Mouse (Mus musculus) liver, adult 10 weeks (tissue): ENCODE measurements around the gene Rnase4. TPM values are rescaled to one million over a fixed set of nuclear protein-coding genes. Genes with fewer than 3 reads are reported as not detected.

ENCODE experiments used
- polyA plus RNA-seq: library from polyadenylated mRNA; stranded (reverse); fragments of 350-450 nt; fragmentation: Illumina TruSeq; extraction: RNeasy Lipid Tissue Mini Kit (QIAGEN cat#74804); gene quantifications from one replicate; pipeline ENCODE4 v1.2.3, GENCODE M21; 2014; ENCODE audit warnings: low read depth, low replicate concordance

The Rnase4 gene
- 2,257 TPM for polyA plus RNA-seq

GRCm38 (mm10) chr14:51090921-51091900, at the start of gene Rnase4, which contains the start of gene Ang:
Gene Rnase4 (plus strand): TSS chr14:51091077.
Gene Ang (plus strand): TSS chr14:51091150.

DNA sequence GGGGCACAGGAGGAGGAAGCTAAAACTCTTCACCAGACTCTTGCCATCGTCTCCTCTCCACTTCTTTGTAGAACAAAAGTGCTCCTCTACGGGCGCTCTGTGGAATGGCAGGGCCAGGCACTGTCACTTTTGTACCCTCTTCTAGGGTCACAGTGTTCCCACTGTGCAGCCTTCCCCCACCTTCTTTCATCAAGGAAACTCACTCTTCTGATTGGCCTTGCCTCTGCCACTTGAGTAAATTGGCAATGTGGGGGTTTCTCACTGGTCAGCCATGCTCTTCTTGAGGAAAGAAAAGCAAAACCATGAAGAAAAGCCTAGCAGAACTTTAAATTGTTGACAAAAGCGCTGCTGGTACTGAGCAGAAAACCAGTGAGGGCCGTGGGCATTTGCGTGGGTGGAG, 49.1 kb upstream of the Rnase4 start, which contains the start of gene Rnase9:
Rnase9 (minus strand) TSS at position 101 of the 400 bp plus-strand sequence.

GRCm38 (mm10) chr14:51050063-51050462, 40.8 kb upstream of the Rnase4 start, which contains the start of gene Rnase11:
Gene Rnase11 (minus strand): TSS chr14:51050163.

GRCm38 (mm10) chr14:51057401-51057831, 33.5 kb upstream of the Rnase4 start, which contains the start of gene Rnase12:
Gene Rnase12 (minus strand): TSS chr14:51057661.

DNA sequence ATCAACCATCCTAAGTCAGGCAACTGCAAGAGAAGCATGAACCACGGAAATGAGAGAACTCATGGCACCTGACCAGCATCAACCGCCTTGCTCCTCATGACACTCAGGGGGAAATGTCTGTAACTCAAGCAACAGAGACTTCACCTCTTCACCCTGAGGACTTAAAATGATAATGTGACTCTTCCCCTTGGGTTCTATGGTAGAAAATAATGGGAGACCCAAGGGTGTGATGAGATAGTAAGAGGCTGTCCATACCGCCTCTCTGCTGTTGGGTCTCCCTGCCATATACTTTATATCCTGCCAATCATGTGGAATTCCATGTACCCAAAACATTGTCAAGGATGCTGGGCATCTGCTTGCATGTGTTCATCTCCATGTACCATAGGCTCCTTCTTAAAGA, 16.5 kb upstream of the Rnase4 start, which contains the start of gene Olfr750:
Olfr750 (minus strand) TSS at position 101 of the 400 bp plus-strand sequence.

GRCm38 (mm10) chr14:51113916-51114560, 23.2 kb downstream of the Rnase4 start, which contains the start of gene Eddm3b:
Gene Eddm3b (plus strand): TSS chr14:51114426.

GRCm38 (mm10) chr14:51146685-51147084, 55.8 kb downstream of the Rnase4 start, which contains the start of gene Rnase1:
Gene Rnase1 (minus strand): TSS chr14:51146785.

Other genes with a start within 250 kb of the Rnase4 start
- gene Tep1, start 220.5 kb upstream of the Rnase4 start, polyA plus RNA-seq, result 4.7 TPM
- not detected for gene Klhl33, start 193.6 kb upstream of the Rnase4 start, polyA plus RNA-seq
- gene Osgep, start 166.2 kb upstream of the Rnase4 start, polyA plus RNA-seq, result 10.0 TPM
- gene Apex1, start 166.1 kb upstream of the Rnase4 start, polyA plus RNA-seq, result 17.1 TPM
- gene Pip4p1, start 160.2 kb upstream of the Rnase4 start, polyA plus RNA-seq, result 14.0 TPM
- gene Pnp, start 160.0 kb upstream of the Rnase4 start, polyA plus RNA-seq, result 139 TPM
- not detected for gene Gm49342, start 146.6 kb upstream of the Rnase4 start, polyA plus RNA-seq
- gene Pnp2, start 135.1 kb upstream of the Rnase4 start, polyA plus RNA-seq, result 0.45 TPM
- gene Rnase10, start 83.3 kb upstream of the Rnase4 start, polyA plus RNA-seq, result 0.50 TPM
- not detected for gene Rnase9, start 49.2 kb upstream of the Rnase4 start, polyA plus RNA-seq
- gene Rnase11, start 40.9 kb upstream of the Rnase4 start, polyA plus RNA-seq, result not detected
- not detected for gene Rnase12, start 33.4 kb upstream of the Rnase4 start, polyA plus RNA-seq
- gene Olfr750, start 16.6 kb upstream of the Rnase4 start, polyA plus RNA-seq, result not detected
- gene Ang, start 73 bp downstream of the Rnase4 start, polyA plus RNA-seq, result 347 TPM
- not detected for gene Eddm3b, start 23.3 kb downstream of the Rnase4 start, polyA plus RNA-seq
- 0.93 TPM for gene Rnase6, start 32.8 kb downstream of the Rnase4 start, polyA plus RNA-seq
- not detected for gene Rnase1, start 55.7 kb downstream of the Rnase4 start, polyA plus RNA-seq
- gene Rnase2b, start 71.2 kb downstream of the Rnase4 start, polyA plus RNA-seq, result not detected
- gene Ang2, start 108.1 kb downstream of the Rnase4 start, polyA plus RNA-seq, result not detected
- not detected for gene Ear14, start 112.3 kb downstream of the Rnase4 start, polyA plus RNA-seq
- gene Rnase2a, start 165.0 kb downstream of the Rnase4 start, polyA plus RNA-seq, result not detected